Mouse (Mus musculus) testis, adult 2 months (tissue): ENCODE results near the gene Dmrta2. TPM values are rescaled to one million over a fixed set of nuclear protein-coding genes. Genes with fewer than 3 reads are reported as not detected.

Experiments
- H3K27ac ChIP-seq: fragments of 200-500 bp; 2 replicates; pipeline ENCODE4 v1.5.1; 2012; ENCODE audit warnings: low read depth, low read length; ENCODE audit not compliant: control insufficient read depth, insufficient read depth
- H3K27me3 ChIP-seq: fragments of 200-500 bp; 2 replicates; pipeline ENCODE4 v1.6.1; 2012; ENCODE audit warnings: mild to moderate bottlenecking, low read length, moderate library complexity; ENCODE audit not compliant: control insufficient read depth, insufficient read depth
- H3K36me3 ChIP-seq: fragments of 200-500 bp; 2 replicates; pipeline ENCODE4 v1.6.1; 2012; ENCODE audit warnings: mild to moderate bottlenecking, low read length; ENCODE audit not compliant: control insufficient read depth, insufficient read depth
- H3K4me1 ChIP-seq: fragments of 200-500 bp; 2 replicates; pipeline ENCODE4 v1.6.1; 2012; ENCODE audit warnings: low read length; ENCODE audit not compliant: control insufficient read depth, insufficient read depth
- H3K4me3 ChIP-seq: fragments of 200-500 bp; 2 replicates; pipeline ENCODE4 v1.5.1; 2012; ENCODE audit warnings: low read depth, mild to moderate bottlenecking, low read length, moderate library complexity, mixed read lengths; ENCODE audit not compliant: control insufficient read depth
- CTCF ChIP-seq: fragments of 200-500 bp; IDR thresholded peaks from 2 replicates; pipeline ENCODE4 v1.5.1; 2012; ENCODE audit warnings: low read depth, mild to moderate bottlenecking, inconsistent platforms, low read length, moderate library complexity; ENCODE audit not compliant: control insufficient read depth, insufficient read depth, insufficient replicate concordance
- POLR2A ChIP-seq: fragments of 200-500 bp; IDR thresholded peaks from 2 replicates; pipeline ENCODE4 v1.6.1; 2012; ENCODE audit warnings: low read depth, mild to moderate bottlenecking, inconsistent platforms, low read length, moderate library complexity; ENCODE audit not compliant: control insufficient read depth
- polyA plus RNA-seq: library from polyadenylated mRNA; depleted of rRNA; stranded (reverse); fragments of >200 nt; gene quantifications from 2 replicates; pipeline ENCODE4 v1.2.3, GENCODE M21; 2012

Dmrta2 gene
- polyA plus RNA-seq, 1 experiment: 3.8 TPM

- Histone ChIP-seq H3K36me3 (no peaks in the 10 kb centered on the region), H3K4me3 (no peak overlapping the region), H3K27ac (no peak overlapping the region), H3K4me1 (no peaks in the 10 kb centered on the region), H3K27me3 (no peaks in the 10 kb centered on the region)
- no peak for TF ChIP-seq POLR2A
- TF ChIP-seq CTCF: no peak
Observed at GRCm38 (mm10) chr4:110028461-110029188, 50.8 kb downstream of the Dmrta2 start.

GRCm38 (mm10) chr4:110029446-110029845, 51.6 kb downstream of the Dmrta2 start:
- no peak for TF ChIP-seq CTCF
- TF ChIP-seq POLR2A: no peak
- H3K4me3 ChIP-seq: no peak overlapping the region
- H3K36me3 ChIP-seq: no peaks in the 10 kb centered on the region
- no peaks in the 10 kb centered on the region for H3K4me1 ChIP-seq
- H3K27me3 ChIP-seq: no peaks in the 10 kb centered on the region
- H3K27ac ChIP-seq: no peak overlapping the region
